Mouse (Mus musculus) right cerebral cortex, postnatal 36 days (tissue): ENCODE data around the gene Tap1.
"Not testable (repeated sequence)": the region's sequence is repeated elsewhere in the genome, so short reads cannot be mapped to it uniquely, and the experiment has no call there.

Experiments
- DNase-seq, 2 experiments: peaks; one replicate each; pipeline ENCODE4 v3.0.0; 2022; ENCODE audit warnings: low spot score in 2 of 2, mixed read lengths in 1 of 2

Tap1 gene

DNA sequence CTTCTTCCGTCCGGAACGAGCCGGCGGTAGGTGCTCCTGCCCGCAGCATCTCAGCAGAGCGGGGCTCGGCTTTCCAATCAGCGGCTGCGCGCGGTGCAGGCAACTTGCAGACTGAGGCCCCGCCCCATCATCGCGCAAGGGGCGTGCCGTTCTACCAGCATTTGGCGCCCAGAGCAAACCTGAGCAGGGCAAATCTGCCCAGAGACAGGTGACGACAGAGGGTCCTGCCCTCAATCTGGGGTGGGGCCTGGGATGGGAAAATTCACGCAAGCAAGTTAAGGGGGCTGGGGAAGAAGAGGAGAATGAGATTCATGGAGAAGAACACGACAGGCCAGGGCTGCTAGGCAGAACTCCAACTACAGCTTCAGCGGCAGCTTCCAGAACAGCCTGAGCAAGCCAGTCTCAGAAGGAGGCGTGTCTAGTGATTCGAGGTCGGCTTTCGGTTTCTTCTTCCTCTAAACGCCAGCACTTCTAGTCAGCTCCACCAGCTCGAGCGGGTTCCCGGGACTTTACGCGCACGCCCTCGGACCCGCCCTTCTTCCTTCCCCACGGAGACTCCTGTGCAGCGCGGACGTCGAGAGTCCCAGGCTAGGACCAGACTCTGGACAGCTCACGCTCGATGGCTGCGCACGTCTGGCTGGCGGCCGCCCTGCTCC is at the start of gene Tap1, which contains the start of gene Psmb9:
Gene Tap1, plus strand, starts transcription at position 293 of the 656 bp plus-strand sequence.
Gene Psmb9, minus strand, starts transcription at position 504 of the 656 bp plus-strand sequence.
- peak; percentile 91 to 92 for DNase-seq

DNA sequence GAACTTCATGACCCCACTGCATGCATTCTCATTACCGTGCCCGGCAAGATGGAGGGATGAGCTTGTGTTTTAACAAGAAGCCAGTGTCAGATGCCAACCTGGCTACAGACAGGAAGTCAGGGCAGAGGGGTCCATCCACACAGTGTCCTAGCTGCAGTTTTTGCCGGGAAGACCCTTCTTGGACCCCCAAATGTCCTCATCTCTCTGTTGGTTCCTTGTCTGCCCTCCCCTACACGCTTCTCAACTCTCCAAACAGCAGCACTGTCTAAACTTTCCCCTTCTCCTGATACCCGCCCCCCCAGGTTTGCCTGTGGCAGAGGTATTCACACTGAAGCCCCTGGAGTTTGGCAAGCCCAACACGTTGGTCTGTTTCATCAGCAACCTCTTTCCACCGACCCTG is 49.8 kb upstream of the Tap1 start:
- DNase-seq, result no peak

DNA sequence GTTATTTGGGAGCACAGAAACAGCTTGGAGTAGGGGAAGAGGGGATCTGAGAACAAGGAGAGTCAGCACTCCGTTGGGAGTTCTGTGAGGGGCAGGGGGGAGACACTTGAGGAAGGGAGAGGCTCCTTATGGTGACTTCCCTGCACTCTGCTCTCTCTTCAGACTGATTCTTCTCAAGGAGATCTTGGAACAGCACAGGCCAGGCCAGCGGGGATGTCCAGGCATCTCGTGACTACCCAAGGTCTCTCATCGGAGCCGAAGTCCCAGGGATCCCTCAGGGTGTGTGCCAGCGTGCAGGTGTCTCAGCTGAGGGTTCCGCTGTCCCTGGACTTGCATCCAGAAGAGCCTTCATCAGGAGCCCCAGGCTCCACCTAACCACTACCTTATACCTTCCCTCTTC is 48.7 kb upstream of the Tap1 start:
- DNase-seq, result no peak

GRCm38 (mm10) chr17:34139416-34139815 is 47.9 kb upstream of the Tap1 start:
- DNase-seq, result no peak

- DNase-seq, result no peak
These were observed 47.1 kb upstream of the Tap1 start for GRCm38 (mm10) chr17:34140240-34140639.

- DNase-seq, result no peak
These were observed 45.9 kb upstream of the Tap1 start for GRCm38 (mm10) chr17:34141448-34141847.

GRCm38 (mm10) chr17:34142456-34143010 is 44.8 kb upstream of the Tap1 start:
- no peak for DNase-seq

GRCm38 (mm10) chr17:34143033-34143432 is 44.3 kb upstream of the Tap1 start, which contains the start of gene H2-DMb2:
H2-DMb2 (plus strand) TSS chr17:34143307.
- DNase-seq, result no peak

GRCm38 (mm10) chr17:34143461-34143860 is 43.9 kb upstream of the Tap1 start:
- DNase-seq, result no peak

DNA sequence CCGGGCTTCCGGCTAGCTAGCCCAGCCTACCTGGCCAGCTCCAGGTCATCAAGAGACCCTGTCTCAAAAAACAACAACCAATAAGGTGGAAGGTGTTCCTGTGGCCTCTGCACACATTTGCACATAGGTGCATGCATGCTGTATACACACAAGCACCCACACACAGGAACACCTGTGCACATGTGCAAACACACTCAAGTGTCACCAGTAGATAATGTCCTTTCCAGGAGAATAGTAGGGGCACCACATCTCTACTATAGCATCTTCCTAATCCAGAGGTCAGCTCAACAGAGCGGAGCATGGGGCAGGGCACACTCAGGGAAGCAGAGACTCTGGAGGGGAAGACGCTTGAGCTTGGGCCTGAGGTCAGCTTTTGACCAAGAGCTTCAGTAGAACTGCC is 43.1 kb upstream of the Tap1 start:
- DNase-seq, result not testable (repeated sequence)

- DNase-seq, result no peak
These were observed 42.4 kb upstream of the Tap1 start for GRCm38 (mm10) chr17:34144960-34145371.

GRCm38 (mm10) chr17:34152923-34153322 is 34.4 kb upstream of the Tap1 start, which contains the start of gene H2-DMb1:
H2-DMb1 (plus strand) TSS chr17:34153072.
- no peak for DNase-seq

DNA sequence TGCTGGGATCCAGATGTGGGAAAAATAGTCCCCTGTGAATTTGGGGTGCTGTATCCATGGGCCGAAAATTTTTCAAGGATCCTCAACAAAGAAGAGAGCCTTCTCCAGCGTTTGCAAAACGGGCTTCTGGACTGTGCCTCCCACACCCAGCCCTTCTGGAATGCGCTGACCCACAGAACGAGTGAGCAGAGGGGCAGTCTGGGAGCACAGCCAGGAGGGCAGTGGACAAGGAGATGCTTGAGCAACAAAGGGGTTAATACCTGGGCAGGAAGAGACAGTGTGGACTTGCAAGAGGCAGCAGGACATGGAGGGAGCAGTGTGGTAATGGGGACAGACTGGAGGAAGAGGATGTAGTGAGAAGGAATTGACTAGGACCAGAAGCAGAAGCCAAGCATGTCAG is 31.8 kb upstream of the Tap1 start:
- DNase-seq, result no peak

DNA sequence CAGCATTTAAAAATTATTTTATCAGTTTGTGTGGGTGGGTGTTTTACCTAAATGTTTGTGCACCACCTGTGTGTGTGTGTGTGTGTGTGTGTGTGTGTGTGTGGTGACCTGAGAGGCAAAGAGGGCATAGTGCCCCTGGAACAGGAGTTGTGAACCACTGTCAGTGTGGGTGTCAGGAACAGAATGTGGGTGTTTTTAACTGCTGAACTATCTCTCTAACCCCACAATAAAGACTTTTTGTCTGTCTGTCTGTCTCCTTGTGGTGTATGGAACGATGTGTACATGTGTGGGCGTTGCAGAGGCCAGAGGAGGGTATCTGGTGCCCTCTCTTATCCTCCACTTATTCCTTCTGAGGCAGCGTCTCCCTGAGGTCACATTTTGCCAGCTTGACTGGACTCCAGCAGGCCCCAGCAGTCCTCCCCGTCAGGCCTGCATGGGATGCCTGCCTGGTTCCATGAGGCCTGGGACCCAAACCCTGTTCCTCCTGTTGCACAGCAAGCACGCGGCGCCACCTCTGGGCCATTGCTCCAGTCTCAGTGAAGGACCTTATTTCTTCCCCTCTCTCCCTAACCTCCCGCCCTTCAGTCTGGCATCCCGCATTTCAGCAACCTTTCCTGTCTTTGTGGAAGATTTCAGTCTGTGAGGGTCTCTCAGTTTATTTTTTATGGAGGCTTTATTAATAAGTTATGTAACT is 23.0 kb upstream of the Tap1 start:
- DNase-seq, result no peak

- DNase-seq, result no peak
These were observed 22.2 kb upstream of the Tap1 start for GRCm38 (mm10) chr17:34165033-34165730.

DNA sequence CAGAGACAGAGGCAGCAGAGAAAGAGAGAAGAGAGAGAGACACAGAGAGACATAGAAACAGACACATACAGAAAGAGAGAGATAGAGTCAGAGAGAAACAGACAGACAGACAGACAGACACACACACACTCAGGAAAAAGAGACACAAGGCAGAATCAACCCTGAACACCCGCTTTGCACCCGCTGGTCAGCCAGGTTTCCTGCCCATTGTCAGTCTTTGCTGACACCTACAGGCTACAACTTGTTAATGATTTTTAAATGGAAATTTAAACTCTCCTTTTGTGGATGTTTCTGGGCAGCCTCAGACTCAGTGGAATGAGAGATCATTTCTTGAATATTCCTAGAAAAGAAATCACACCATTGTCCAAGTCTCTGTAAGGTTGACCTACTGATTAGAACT is 18.1 kb upstream of the Tap1 start:
- peak in 1 of 2 experiments; percentile 4 for DNase-seq

- DNase-seq, result no peak
These were observed 16.9 kb upstream of the Tap1 start for GRCm38 (mm10) chr17:34170487-34170876.

DNA sequence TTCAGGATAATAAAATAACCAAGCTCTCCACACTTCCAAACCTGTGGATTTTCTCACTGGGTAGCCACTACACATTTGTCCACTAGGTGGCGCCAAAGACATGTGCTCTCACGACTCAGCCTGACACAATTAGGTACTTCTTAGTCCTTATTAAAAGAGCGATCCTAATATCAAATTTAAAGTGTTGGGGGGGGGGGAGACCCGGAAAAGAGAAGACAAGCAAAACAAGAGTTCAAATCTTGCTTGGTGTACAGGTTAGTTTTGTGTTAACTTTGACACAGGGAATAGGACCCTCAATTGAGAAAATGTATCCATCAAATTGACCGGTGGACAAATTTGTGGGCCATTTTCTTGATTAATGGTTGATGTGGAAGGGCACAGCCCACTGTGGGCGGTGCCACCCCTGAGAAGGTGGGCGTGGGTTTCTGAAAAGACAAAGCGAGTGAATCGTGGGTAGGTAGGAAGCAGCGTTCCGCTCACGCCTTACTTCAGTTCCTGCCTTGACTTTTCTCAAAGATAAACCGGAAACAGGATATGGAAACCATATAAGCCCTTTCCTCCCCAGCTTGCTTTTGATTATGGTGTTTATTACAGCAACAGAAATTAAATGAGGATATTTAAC is 16.4 kb upstream of the Tap1 start:
- DNase-seq, result peak; percentile 52 to 63

DNA sequence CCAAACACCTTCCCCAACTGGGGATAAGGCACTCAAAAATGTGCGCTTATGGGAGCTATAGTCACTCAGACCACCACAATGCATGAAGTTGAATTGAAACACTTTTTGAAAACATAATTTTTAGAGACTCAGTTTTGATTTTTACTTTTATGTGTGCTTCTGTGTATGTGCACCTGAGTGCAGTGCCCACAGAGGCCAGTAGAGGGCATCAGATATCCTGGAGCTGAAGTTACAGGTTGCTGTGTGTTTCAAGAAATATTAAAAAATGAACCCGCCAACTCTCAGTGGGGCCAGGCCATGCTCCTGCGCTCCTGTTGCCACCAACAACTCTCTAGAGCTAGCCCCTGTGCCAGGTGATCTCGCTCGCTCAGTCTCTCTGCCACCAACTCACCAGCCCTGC is 14.8 kb upstream of the Tap1 start:
- DNase-seq, result no peak

- no peak for DNase-seq
These were observed 13.3 kb upstream of the Tap1 start for GRCm38 (mm10) chr17:34174075-34174474.

DNA sequence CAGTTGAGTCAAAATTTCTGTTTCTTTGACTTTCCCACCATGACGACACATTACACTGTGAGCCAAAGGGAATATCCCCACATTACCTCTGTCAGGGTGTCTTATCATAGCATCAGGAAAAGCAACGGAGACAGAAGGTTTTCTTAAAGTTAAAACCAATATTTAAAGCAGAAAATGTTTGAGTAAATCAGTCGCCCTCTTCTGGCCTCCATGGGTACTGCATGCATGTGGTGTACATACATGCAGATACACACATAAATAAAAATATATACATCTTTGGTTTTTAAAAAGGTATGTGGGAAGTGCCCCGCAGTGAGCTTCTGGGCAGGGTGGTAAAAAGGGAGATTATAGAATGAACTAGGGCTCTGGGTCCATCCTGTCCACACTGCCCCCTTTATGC is 10.2 kb upstream of the Tap1 start:
- no peak for DNase-seq

DNA sequence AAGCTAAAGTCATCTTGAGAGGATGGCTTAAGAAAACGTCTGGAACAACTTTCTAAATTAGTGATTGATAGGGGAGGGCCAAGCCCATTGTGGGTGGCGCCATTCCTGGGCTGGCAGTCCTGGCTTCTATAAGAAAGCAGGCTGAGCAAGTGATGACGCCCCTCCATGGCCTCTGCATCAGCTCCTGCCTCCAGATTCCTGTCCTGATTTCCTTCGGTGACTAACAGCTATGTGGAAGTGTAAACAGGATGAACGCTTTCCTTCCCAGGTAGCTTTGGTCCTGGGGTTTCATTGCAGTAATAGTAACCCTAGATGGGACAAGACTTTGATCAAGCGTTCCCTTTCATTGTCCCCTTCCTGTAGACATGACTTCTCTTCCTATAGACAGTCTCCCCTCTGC is 8.3 kb upstream of the Tap1 start:
- DNase-seq, result no peak
